Mouse (Mus musculus): Measurements from ENCODE around the gene Ptpre. TPM values are rescaled to one million over a fixed set of nuclear protein-coding genes. Genes with fewer than 3 reads are reported as not detected.

The Ptpre gene
- total and polyA plus RNA-seq, 3 experiments = 2.3 to 6.9 (median 3.7) TPM

DNA sequence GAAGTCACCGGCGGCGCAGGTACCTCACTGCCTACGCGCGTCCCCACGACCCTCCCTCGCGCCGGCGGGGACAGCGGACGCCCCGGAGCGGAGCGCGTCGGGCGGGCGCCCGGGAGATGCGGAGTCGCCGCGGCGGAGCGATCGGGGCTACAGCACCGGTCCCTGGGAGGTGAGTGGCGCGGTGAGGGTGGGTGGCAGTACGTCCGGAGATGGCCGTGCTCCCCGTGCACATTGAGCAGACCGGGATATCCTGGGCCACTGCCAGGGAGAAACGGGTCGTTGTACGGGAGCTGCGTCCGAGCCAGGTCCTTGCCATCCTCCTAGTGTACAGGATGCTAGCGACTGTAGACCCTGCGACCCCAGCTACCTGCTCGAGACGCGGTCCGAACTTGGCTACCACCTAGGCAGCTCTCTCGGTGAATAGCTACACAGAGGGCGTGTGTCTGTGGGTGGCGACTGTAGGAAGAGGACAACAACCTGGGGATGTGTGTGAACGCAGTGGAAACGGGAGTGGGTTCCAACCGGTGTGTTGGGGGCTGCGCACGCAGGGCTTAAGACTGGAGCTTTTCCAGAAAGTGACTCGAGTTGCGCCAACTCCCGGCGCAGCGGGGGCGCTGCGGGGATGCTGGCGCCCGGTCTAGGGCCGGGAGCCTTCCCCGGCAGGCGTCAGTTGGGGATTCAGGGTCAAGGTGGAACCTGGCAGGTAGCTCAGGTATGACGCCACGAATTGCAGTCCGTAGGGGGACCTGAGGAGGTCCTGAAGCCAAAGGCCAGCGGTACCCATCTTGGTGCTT lies 864 bp downstream of the Ptpre start:
- no peak for TF ChIP-seq USF2 (conservative IDR thresholded peaks at IDR 0.05; ENCODE audit: low read depth, low read length)
- TF ChIP-seq IRF4 (IDR thresholded peaks at IDR 0.05; ENCODE audit: low read depth, low read length) = no peak
- TF ChIP-seq MYC (IDR thresholded peaks at IDR 0.05; ENCODE audit: low read depth, low read length) = no peak
- TF ChIP-seq CTCF (conservative IDR thresholded peaks at IDR 0.05 in 1 of 2, IDR thresholded peaks at IDR 0.05 in 1 of 2; ENCODE audit: low read depth in 2 of 2, low read length in 2 of 2) = no peak
- no peak for TF ChIP-seq MEF2A (IDR thresholded peaks at IDR 0.05; ENCODE audit: borderline replicate concordance, low read depth, low read length)
- TF ChIP-seq MAX (IDR thresholded peaks at IDR 0.05; ENCODE audit: low read length) = no peak
- TF ChIP-seq CHD1 (IDR thresholded peaks at IDR 0.05; ENCODE audit: low read depth, low read length) = no peak
- TF ChIP-seq POLR2A (IDR thresholded peaks at IDR 0.05; ENCODE audit: low read depth, low read length) = no peak
- TF ChIP-seq MAFK (IDR thresholded peaks at IDR 0.05; ENCODE audit: insufficient replicate concordance, low read length) = no peak
- TF ChIP-seq POLR2AphosphoS2 (IDR thresholded peaks at IDR 0.05; ENCODE audit: low read depth, low read length) = no peak
- TF ChIP-seq SMC3 (IDR thresholded peaks at IDR 0.05; ENCODE audit: low read depth, low read length) = no peak
- TF ChIP-seq TCF12 (IDR thresholded peaks at IDR 0.05; ENCODE audit: low read depth, low read length) = no peak
- no peak for TF ChIP-seq ETS1 (conservative IDR thresholded peaks at IDR 0.05; ENCODE audit: low read depth, low read length)
- no peak for TF ChIP-seq JUND (conservative IDR thresholded peaks at IDR 0.05; ENCODE audit: low read depth, low read length)
- no peak for TF ChIP-seq ELF1 (IDR thresholded peaks at IDR 0.05; ENCODE audit: low read depth, low read length)
- no peak for TF ChIP-seq GABPA (IDR thresholded peaks at IDR 0.05; ENCODE audit: insufficient replicate concordance, low read depth, low read length)
- TF ChIP-seq E2F4 (IDR thresholded peaks at IDR 0.05; ENCODE audit: insufficient replicate concordance, low read depth, low read length) = no peak
- no peak for TF ChIP-seq KAT2A (IDR thresholded peaks at IDR 0.05; ENCODE audit: insufficient replicate concordance, low read length)
- in situ Hi-C loops (cut with MboI; ENCODE audit: low pct_ligation_motif_present, low pct_unique_long_range_greater_than_20kb, low sequenced_read_pairs) = no loop called here
- dilution Hi-C loops (cut with MboI; ENCODE audit: extremely low pct_ligation_motif_present, extremely low pct_unique_long_range_greater_than_20kb, low sequenced_read_pairs) = no loop called here
- Histone ChIP-seq H3K4me2 (ENCODE audit: insufficient read depth, low read depth, poor library complexity, severe bottlenecking) (no peak overlapping the region), H3K36me3 (replicated peaks in 1 of 2; ENCODE audit: control insufficient read depth in 1 of 2, insufficient read depth in 1 of 2, low read length in 1 of 2) (no peaks in the 10 kb centered on the region), H3K79me2 (replicated peaks; ENCODE audit: control insufficient read depth, extremely low read depth, insufficient read depth, poor library complexity, severe bottlenecking) (no peaks in the 10 kb centered on the region), H3K9me3 (replicated peaks; ENCODE audit: low read length) (no peaks in the 10 kb centered on the region), H3K9ac (ENCODE audit: insufficient read depth, low read depth) (no peak overlapping the region), H3K4me1 (ENCODE audit: control insufficient read depth in 1 of 2, insufficient read depth in 2 of 2) (peaks cover 3 to 4% of the 10 kb centered on the region in 2 experiments; a peak in 1 of 4 replicates), H3K27ac (ENCODE audit: insufficient read depth, low read depth) (no peak overlapping the region), H3K4me3 (replicated peaks in 1 of 3; ENCODE audit: low read depth in 2 of 3, low read length in 2 of 3, poor library complexity in 1 of 3) (no peak overlapping the region), H3K27me3 (replicated peaks) (no peaks in the 10 kb centered on the region)
- no peak for DNase-seq (ENCODE audit: extremely low read depth)

- dilution Hi-C loops (cut with MboI; ENCODE audit: extremely low pct_ligation_motif_present, extremely low pct_unique_long_range_greater_than_20kb, low sequenced_read_pairs) = no loop called here
- no peak overlapping the region for H3K9ac ChIP-seq (ENCODE audit: insufficient read depth, low read depth)
- in situ Hi-C loops (cut with MboI; ENCODE audit: low pct_ligation_motif_present, low pct_unique_long_range_greater_than_20kb, low sequenced_read_pairs) = no loop called here
- no peaks in the 10 kb centered on the region for H3K27me3 ChIP-seq (replicated peaks)
- no peak overlapping the region for H3K4me2 ChIP-seq (ENCODE audit: insufficient read depth, low read depth, poor library complexity, severe bottlenecking)
- no peaks in the 10 kb centered on the region for H3K79me2 ChIP-seq (replicated peaks; ENCODE audit: control insufficient read depth, extremely low read depth, insufficient read depth, poor library complexity, severe bottlenecking)
- H3K4me1 ChIP-seq (ENCODE audit: control insufficient read depth in 1 of 2, insufficient read depth in 2 of 2) = peaks cover 3 to 4% of the 10 kb centered on the region in 2 experiments; a peak in 1 of 4 replicates
- no peak for DNase-seq (ENCODE audit: extremely low read depth)
- H3K9me3 ChIP-seq (replicated peaks; ENCODE audit: low read length) = no peaks in the 10 kb centered on the region
- TF ChIP-seq NELFE (IDR thresholded peaks at IDR 0.05; ENCODE audit: low read depth, low read length) (no peak), MAX (IDR thresholded peaks at IDR 0.05; ENCODE audit: low read length) (no peak), SIN3A (IDR thresholded peaks at IDR 0.05; ENCODE audit: low read length) (no peak), BHLHE40 (IDR thresholded peaks at IDR 0.05; ENCODE audit: low read depth, low read length) (no peak), JUN (IDR thresholded peaks at IDR 0.05; ENCODE audit: insufficient read depth, low read depth, low read length) (no peak), ETS1 (conservative IDR thresholded peaks at IDR 0.05; ENCODE audit: low read depth, low read length) (no peak), ZKSCAN1 (IDR thresholded peaks at IDR 0.05; ENCODE audit: borderline replicate concordance, low read depth, low read length) (no peak), POLR2AphosphoS2 (IDR thresholded peaks at IDR 0.05; ENCODE audit: low read depth, low read length) (no peak), RCOR1 (conservative IDR thresholded peaks at IDR 0.05; ENCODE audit: low read depth, low read length) (no peak), SMC3 (IDR thresholded peaks at IDR 0.05; ENCODE audit: low read depth, low read length) (no peak), MEF2A (IDR thresholded peaks at IDR 0.05; ENCODE audit: borderline replicate concordance, low read depth, low read length) (no peak), IRF4 (IDR thresholded peaks at IDR 0.05; ENCODE audit: low read depth, low read length) (no peak), UBTF (IDR thresholded peaks at IDR 0.05; ENCODE audit: low read depth, low read length) (no peak), CTCF (conservative IDR thresholded peaks at IDR 0.05 in 1 of 2, IDR thresholded peaks at IDR 0.05 in 1 of 2; ENCODE audit: low read depth in 2 of 2, low read length in 2 of 2) (no peak), ZC3H11A (IDR thresholded peaks at IDR 0.05; ENCODE audit: low read depth, low read length) (no peak), MXI1 (IDR thresholded peaks at IDR 0.05; ENCODE audit: low read depth, low read length) (no peak), GABPA (IDR thresholded peaks at IDR 0.05; ENCODE audit: insufficient replicate concordance, low read depth, low read length) (no peak), EP300 (IDR thresholded peaks at IDR 0.05; ENCODE audit: low read length) (no peak), USF1 (IDR thresholded peaks at IDR 0.05; ENCODE audit: low read depth, low read length) (no peak)
- no peak overlapping the region for H3K4me3 ChIP-seq (replicated peaks in 1 of 3; ENCODE audit: low read depth in 2 of 3, low read length in 2 of 3, poor library complexity in 1 of 3)
- H3K36me3 ChIP-seq (replicated peaks in 1 of 2; ENCODE audit: control insufficient read depth in 1 of 2, insufficient read depth in 1 of 2, low read length in 1 of 2) = no peaks in the 10 kb centered on the region
- no peak overlapping the region for H3K27ac ChIP-seq (ENCODE audit: insufficient read depth, low read depth)
Observed at GRCm38 (mm10) chr7:135539429-135539828, 2.1 kb downstream of the Ptpre start.
